In genomic region chr3:34659861-34660260, GRCm38 (mm10) we compare ENCODE assay signal across 16 mouse cellular contexts. TPM values are rescaled to one million over a fixed set of nuclear protein-coding genes. Genes with fewer than 3 reads are reported as not detected.
A peak's percentile ranks its signal among the peaks of the same experiment; 100 is the strongest.
DNase-seq lines count a peak whose midpoint lies in the region; ATAC-seq lines count a peak whose summit lies in the region.
"Had no signal": no experiment of that assay in that cellular context is flagged by ENCODE, and none has a peak within 500 bp of the region (broad histone marks: within the 10 kb centered on the region; RNA-seq: fewer than 3 reads in every experiment).

No protein-coding gene starts in this region.

- peaks cover 5% of the 10 kb centered on the region; the same call in 1 of the 2 replicates for H3K4me1 ChIP-seq in limb, embryonic 11.5 days (ENCODE audit: control insufficient read depth, insufficient read depth, low read length)
- peaks cover 17% of the 10 kb centered on the region for H3K4me1 ChIP-seq in limb, embryonic 10.5 days
- peaks cover 73% of the 10 kb centered on the region for H3K4me1 ChIP-seq in forebrain, embryonic 15.5 days
- H3K4me1 ChIP-seq in midbrain, embryonic 12.5 days = peaks cover 87% of the 10 kb centered on the region

- no peaks in the 10 kb centered on the region for H3K9me3 ChIP-seq in limb, embryonic 11.5 days (ENCODE audit: control insufficient read depth, low read length)
- H3K9me3 ChIP-seq in limb, embryonic 10.5 days (replicated peaks) = no peaks in the 10 kb centered on the region
- H3K9me3 ChIP-seq in forebrain, embryonic 15.5 days = no peaks in the 10 kb centered on the region
- H3K9me3 ChIP-seq in midbrain, embryonic 12.5 days = no peaks in the 10 kb centered on the region
- H3K9me3 ChIP-seq: embryonic facial prominence, embryonic 15.5 days; heart, embryonic 15.5 days had no signal

- no peaks in the 10 kb centered on the region for H3K36me3 ChIP-seq in limb, embryonic 11.5 days (ENCODE audit: control insufficient read depth, insufficient read depth, low read length)
- H3K36me3 ChIP-seq in limb, embryonic 10.5 days = no peaks in the 10 kb centered on the region
- H3K36me3 ChIP-seq in forebrain, embryonic 15.5 days = no peaks in the 10 kb centered on the region
- no peaks in the 10 kb centered on the region for H3K36me3 ChIP-seq in midbrain, embryonic 12.5 days
- H3K36me3 ChIP-seq: embryonic facial prominence, embryonic 15.5 days; heart, embryonic 15.5 days had no signal

- no peak overlapping the region for H3K4me2 ChIP-seq in limb, embryonic 11.5 days (ENCODE audit: low read depth, severe bottlenecking)
- H3K4me2 ChIP-seq in forebrain, embryonic 15.5 days (replicated peaks) = peak overlapping the region; percentile 91
- peak overlapping the region; percentile 85 for H3K4me2 ChIP-seq in midbrain, embryonic 12.5 days (replicated peaks)
- H3K4me2 ChIP-seq: embryonic facial prominence, embryonic 15.5 days; heart, embryonic 15.5 days had no signal

- DNase-seq in limb, embryonic 11.5 days (ENCODE audit: low spot score) = peak; percentile 34
- no peak for DNase-seq in limb, embryonic 10.5 days (ENCODE audit: low spot score)
- DNase-seq in retina, embryonic 14.5 days (ENCODE audit: low spot score) = peak; percentile 58
- DNase-seq in cerebellum, adult 8-10 months = no peak
- DNase-seq in adrenal gland, postnatal 4 days (ENCODE audit: low spot score in 2 of 2) = no peak
- DNase-seq: cerebellum, adult 11-12 months; gastrocnemius, postnatal 10 days; kidney, adult 2 months; liver; lung, postnatal 14 days; thymus, adult 2 months had no signal

- WGBS in limb, embryonic 11.5 days = 6% methylated on average over 6 of the region's 6 CpGs
- WGBS in limb, embryonic 10.5 days = 5% methylated on average over 6 of the region's 6 CpGs
- WGBS in forebrain, embryonic 15.5 days = 15% methylated on average over 6 of the region's 6 CpGs
- WGBS in midbrain, embryonic 12.5 days = under 1% methylated on average over 6 of the region's 6 CpGs

- no peak overlapping the region for H3K27ac ChIP-seq in limb, embryonic 11.5 days (replicated peaks; ENCODE audit: low read depth, low read length)
- H3K27ac ChIP-seq in limb, embryonic 10.5 days = no peak overlapping the region
- peak overlapping the region; percentile 97 for H3K27ac ChIP-seq in forebrain, embryonic 15.5 days (replicated peaks)
- H3K27ac ChIP-seq in midbrain, embryonic 12.5 days (replicated peaks) = peak overlapping the region; percentile 97
- H3K27ac ChIP-seq: embryonic facial prominence, embryonic 15.5 days; heart, embryonic 15.5 days had no signal

- peaks cover 83% of the 10 kb centered on the region for H3K27me3 ChIP-seq in limb, embryonic 11.5 days (ENCODE audit: control insufficient read depth, insufficient read depth, low read length)
- peaks cover 100% of the 10 kb centered on the region for H3K27me3 ChIP-seq in limb, embryonic 10.5 days (ENCODE audit: low read depth, poor library complexity, severe bottlenecking)
- no peaks in the 10 kb centered on the region for H3K27me3 ChIP-seq in forebrain, embryonic 15.5 days
- H3K27me3 ChIP-seq in midbrain, embryonic 12.5 days = peaks cover 21% of the 10 kb centered on the region

- no peak overlapping the region for H3K4me3 ChIP-seq in limb, embryonic 11.5 days (ENCODE audit: low read depth, low read length)
- H3K4me3 ChIP-seq in limb, embryonic 10.5 days = no peak overlapping the region
- 0 out of 2 replicates have a peak overlapping the region, but pooled peaks have one; percentile 9 for H3K4me3 ChIP-seq in forebrain, embryonic 15.5 days
- peak overlapping the region; percentile 45 for H3K4me3 ChIP-seq in midbrain, embryonic 12.5 days
- H3K4me3 ChIP-seq: embryonic facial prominence, embryonic 15.5 days; heart, embryonic 15.5 days had no signal

- ATAC-seq in limb, embryonic 11.5 days (ENCODE audit: insufficient number of reproducible peaks, low FRiP score, low TSS enrichment, low read depth) = no peak
- ATAC-seq in forebrain, embryonic 15.5 days (replicated peaks) = peak; percentile 28; the same call in 1 of the 2 replicates
- ATAC-seq in midbrain, embryonic 12.5 days (ENCODE audit: low FRiP score, low read depth) = peak; percentile 51
- no peak for ATAC-seq in erythroid progenitor cell, adult 5-6 weeks (replicated peaks; ENCODE audit: low FRiP score, poor library complexity, severe bottlenecking)

- H3K9ac ChIP-seq in limb, embryonic 11.5 days (ENCODE audit: low read length) = no peak overlapping the region
- peak overlapping the region; percentile 23; the same call in 1 of the 2 replicates for H3K9ac ChIP-seq in forebrain, embryonic 15.5 days (replicated peaks)
- peak overlapping the region; percentile 79 for H3K9ac ChIP-seq in midbrain, embryonic 12.5 days (replicated peaks)
- H3K9ac ChIP-seq: embryonic facial prominence, embryonic 15.5 days; heart, embryonic 15.5 days had no signal

RNA-seq across cellular contexts. Expression of gene Sox2, which starts 9.7 kb away (rescaled TPM):
- polyA plus RNA-seq in limb, embryonic 11.5 days (2014; fragmentation: Nextera tagmentation; extraction: Ambion mirVana) = 0.13 and 0.17 TPM in 2 replicates
- polyA plus RNA-seq in limb, embryonic 10.5 days (2016; fragmentation: Nextera tagmentation; extraction: Ambion mirVana) = 0.09 and 0.20 TPM in 2 replicates
- 39.7 and 42.3 TPM in 2 replicates for polyA plus RNA-seq in forebrain, embryonic 15.5 days (2015; fragmentation: Nextera tagmentation; extraction: Ambion mirVana)
- 49.5 and 61.1 TPM in 2 replicates for polyA plus RNA-seq in midbrain, embryonic 12.5 days (2016; fragmentation: Nextera tagmentation; extraction: Ambion mirVana)
- total RNA-seq in erythroid progenitor cell, adult 5-6 weeks (2015; ENCODE audit: low replicate concordance) = not detected in 2 replicates
- total RNA-seq in erythroid progenitor cell, adult 5-6 weeks (2017; ENCODE audit: low replicate concordance) = not detected in 2 replicates
- 1 to 10 TPM in 1 of 2 experiments, under 1 TPM in 1; 0.92 to 1.5 TPM for total RNA-seq in adrenal gland, postnatal 4 days (2021)

Comparison
In these comparisons a context has a peak if more than half of its experiments do, and no peak if none do; other contexts are left out.
1. DNase-seq: peak in limb, embryonic 11.5 days (single experiment) and retina, embryonic 14.5 days (single experiment); none in limb, embryonic 10.5 days (single experiment), cerebellum, adult 8-10 months (single experiment) and adrenal gland, postnatal 4 days (0 of 2).
2. ATAC-seq: peak in forebrain, embryonic 15.5 days (single experiment) and midbrain, embryonic 12.5 days (single experiment); none in limb, embryonic 11.5 days (single experiment) and erythroid progenitor cell, adult 5-6 weeks (single experiment).
3. H3K27ac ChIP-seq: peak in forebrain, embryonic 15.5 days (single experiment) and midbrain, embryonic 12.5 days (single experiment); none in limb, embryonic 11.5 days (single experiment) and limb, embryonic 10.5 days (single experiment).
4. H3K4me3 ChIP-seq: peak in forebrain, embryonic 15.5 days (single experiment) and midbrain, embryonic 12.5 days (single experiment); none in limb, embryonic 11.5 days (single experiment) and limb, embryonic 10.5 days (single experiment).
5. RNA of gene Sox2, which starts 9.7 kb away (polyA plus RNA-seq): 49.5 to 61.1 TPM in midbrain, embryonic 12.5 days and 39.7 to 42.3 TPM in forebrain, embryonic 15.5 days; 0.09 to 0.20 TPM in limb, embryonic 10.5 days and 0.13 to 0.17 TPM in limb, embryonic 11.5 days; every median in the first group is over 10 times any median in the second.